Mouse (Mus musculus) myocyte (in vitro differentiated cells): ENCODE data around the gene Arhgap19.

ENCODE experiments used
- CEBPB ChIP-seq: IDR thresholded peaks from 2 replicates; pipeline ENCODE4 v1.6.1; 2011; ENCODE audit warnings: mild to moderate bottlenecking, moderate library complexity; ENCODE audit not compliant: poor library complexity, insufficient read depth, severe bottlenecking
- E2F4 ChIP-seq: IDR thresholded peaks from one replicate; pipeline ENCODE4 v1.6.1; 2011; ENCODE audit warnings: mild to moderate bottlenecking, control low read depth, moderate library complexity; ENCODE audit not compliant: insufficient read depth
- MYOD1 ChIP-seq, 3 experiments: IDR thresholded peaks; one replicate each; pipeline ENCODE4 v1.6.1; 2011; ENCODE audit warnings: control low read depth in 2 of 3, low read depth in 2 of 3, mild to moderate bottlenecking in 2 of 3, moderate library complexity in 1 of 3; ENCODE audit not compliant: insufficient read length in 2 of 3, control insufficient read depth in 1 of 3
- POLR2A ChIP-seq: IDR thresholded peaks from one replicate; pipeline ENCODE4 v1.6.1; 2011; ENCODE audit warnings: low read depth, mild to moderate bottlenecking, control low read depth, moderate library complexity; ENCODE audit not compliant: insufficient read length
- REST ChIP-seq: IDR thresholded peaks from one replicate; pipeline ENCODE4 v1.6.1; 2011; ENCODE audit warnings: mild to moderate bottlenecking, control low read depth, moderate library complexity; ENCODE audit not compliant: insufficient read depth, insufficient read length
- USF1 ChIP-seq: IDR thresholded peaks from one replicate; pipeline ENCODE4 v1.6.1; 2011; ENCODE audit warnings: low read depth, mild to moderate bottlenecking, control low read depth, moderate library complexity

DNA sequence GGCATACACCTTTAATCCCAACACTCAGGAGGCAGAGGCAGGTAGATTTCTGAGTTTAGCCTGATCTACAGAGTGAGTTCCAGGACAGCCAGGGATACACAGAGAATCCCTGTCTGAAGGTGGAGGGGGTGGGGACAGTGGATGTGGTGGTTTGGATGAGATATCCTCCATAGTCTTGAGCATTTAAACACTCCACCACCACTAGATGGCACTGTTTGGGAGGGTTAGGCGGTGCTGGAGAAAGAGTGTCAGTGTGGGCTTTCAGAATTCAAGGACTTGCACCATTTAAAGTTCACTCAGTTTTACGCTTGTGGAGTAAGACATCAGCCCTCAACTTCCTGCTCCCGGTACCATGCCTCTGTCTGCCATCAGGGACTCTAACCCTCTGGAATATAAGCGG, 4.0 kb upstream of the Arhgap19 start:
- TF ChIP-seq E2F4: no peak
- no peak for TF ChIP-seq USF1
- TF ChIP-seq POLR2A: no peak
- TF ChIP-seq REST: no peak
- TF ChIP-seq CEBPB: no peak
- no peak for TF ChIP-seq MYOD1 (IDR thresholded peaks at IDR 0.05; ENCODE audit: control insufficient read depth in 1 of 3, insufficient read length in 2 of 3, low read depth in 2 of 3)
